Mouse (Mus musculus) CD4-positive, CD25-positive, alpha-beta regulatory T cell, adult 4 months (primary cell): ENCODE measurements at regions not wholly inside any gene's neighbourhood (a gene's known extent, or its start where the extent isn't known, plus 50 kb on each side); places are given as distances from the start of the nearest gene placed in this dataset.

Experiments
- ATAC-seq: one replicate; pipeline ENCODE4 v1.8.0; 2017

DNA sequence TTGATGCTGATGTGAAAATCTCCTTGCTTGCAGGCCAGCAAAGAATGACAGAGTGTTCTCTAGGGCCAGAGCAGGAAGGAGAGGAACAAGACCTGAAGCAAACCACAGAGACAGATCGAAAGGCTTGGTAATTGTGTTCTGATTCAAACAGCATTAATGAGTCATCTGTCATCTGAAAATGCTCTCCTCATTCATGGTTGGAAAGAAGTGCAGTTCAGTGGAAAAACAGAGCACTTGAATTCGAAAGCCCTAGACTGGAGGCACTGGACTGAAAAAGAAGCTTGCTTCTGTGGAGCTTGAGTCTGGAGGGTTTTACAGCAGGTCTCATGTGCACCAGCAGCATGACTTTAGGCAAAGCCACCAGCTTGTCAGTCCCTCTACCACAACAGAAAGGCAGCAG, 374.3 kb upstream of the B430305J03Rik start:
- ATAC-seq: no peak

- no peak for ATAC-seq
These were observed 372.8 kb upstream of the B430305J03Rik start for GRCm38 (mm10) chr3:61738528-61738927.

- ATAC-seq: no peak
These were observed 351.0 kb upstream of the B430305J03Rik start for GRCm38 (mm10) chr3:61716785-61717184.

- ATAC-seq: no peak
These were observed 322.4 kb upstream of the B430305J03Rik start for GRCm38 (mm10) chr3:61687933-61688705.

GRCm38 (mm10) chr3:61670874-61671273, 305.1 kb upstream of the B430305J03Rik start:
- ATAC-seq: no peak

GRCm38 (mm10) chr3:61656143-61656542, 290.4 kb upstream of the B430305J03Rik start:
- no peak for ATAC-seq

DNA sequence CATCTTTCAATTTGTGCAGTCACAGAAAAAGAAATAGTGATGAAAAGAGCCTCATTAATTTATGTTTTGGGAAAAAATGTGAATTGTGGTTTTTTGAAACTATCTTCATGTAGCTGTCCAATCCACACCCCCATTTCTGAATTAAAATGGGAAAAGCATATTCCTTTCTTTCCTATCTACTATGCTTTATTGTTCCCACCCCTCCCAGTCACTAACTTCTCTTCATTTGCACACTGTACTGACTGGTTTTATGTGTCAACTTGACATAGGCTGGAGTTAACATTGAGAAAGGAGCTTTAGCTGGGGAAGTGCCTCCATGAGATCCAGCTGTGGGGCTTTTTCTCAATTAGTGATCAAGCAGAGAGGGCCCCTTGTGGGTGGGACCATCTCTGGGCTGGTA, 262.8 kb upstream of the B430305J03Rik start:
- ATAC-seq: no peak

- ATAC-seq: no peak
These were observed 262.3 kb upstream of the B430305J03Rik start for GRCm38 (mm10) chr3:61628099-61628498.

- no peak for ATAC-seq
These were observed 258.3 kb upstream of the B430305J03Rik start for GRCm38 (mm10) chr3:61623954-61624487.

- ATAC-seq: no peak
These were observed 239.7 kb upstream of the B430305J03Rik start for GRCm38 (mm10) chr3:61605469-61605868.

GRCm38 (mm10) chr3:61602891-61603290, 237.1 kb upstream of the B430305J03Rik start:
- no peak for ATAC-seq

DNA sequence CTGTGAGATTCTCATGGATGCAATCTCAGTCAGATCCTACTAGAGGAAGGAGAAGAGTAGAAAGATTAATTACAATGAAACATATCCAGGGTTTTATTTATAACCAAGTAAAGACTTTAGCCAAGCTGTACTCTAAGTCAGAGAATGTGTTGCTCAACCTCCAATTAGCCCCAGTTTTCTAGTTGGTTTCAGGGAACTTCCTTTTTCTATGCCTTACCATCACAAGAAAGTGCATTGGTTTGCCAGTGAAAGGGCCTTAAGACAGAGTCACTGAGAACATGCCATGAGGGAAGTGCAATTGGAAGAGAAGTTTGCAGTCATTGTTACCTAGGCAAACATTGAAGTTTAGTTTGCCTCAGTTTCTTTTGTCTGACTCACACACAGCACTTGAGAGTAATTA, 229.8 kb upstream of the B430305J03Rik start:
- no peak for ATAC-seq

DNA sequence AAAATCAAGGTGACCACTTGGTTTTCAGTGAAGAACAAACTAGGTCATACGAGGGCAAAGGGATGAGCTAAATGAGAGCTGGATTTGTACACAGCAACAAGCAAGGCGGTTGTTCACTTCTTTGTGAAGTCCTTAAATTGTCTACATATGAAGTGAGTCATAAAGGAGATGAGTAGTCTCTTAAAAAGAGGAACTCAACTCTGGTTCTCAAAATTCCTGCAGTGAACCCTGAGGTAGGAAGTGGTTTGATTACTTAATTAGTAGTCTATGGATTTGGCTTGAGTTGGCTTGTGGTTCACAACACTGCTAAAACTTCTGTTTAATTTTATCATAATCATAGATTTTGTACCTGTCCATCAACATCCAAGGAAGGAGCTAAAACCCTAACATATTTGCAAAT, 226.6 kb upstream of the B430305J03Rik start:
- no peak for ATAC-seq

GRCm38 (mm10) chr3:61583669-61584068, 217.9 kb upstream of the B430305J03Rik start:
- ATAC-seq: no peak

GRCm38 (mm10) chr3:61582927-61583326, 217.2 kb upstream of the B430305J03Rik start:
- no peak for ATAC-seq

- ATAC-seq: no peak
These were observed 214.5 kb upstream of the B430305J03Rik start for GRCm38 (mm10) chr3:61580252-61580651.

GRCm38 (mm10) chr3:61537113-61537512, 171.4 kb upstream of the B430305J03Rik start:
- ATAC-seq: no peak

DNA sequence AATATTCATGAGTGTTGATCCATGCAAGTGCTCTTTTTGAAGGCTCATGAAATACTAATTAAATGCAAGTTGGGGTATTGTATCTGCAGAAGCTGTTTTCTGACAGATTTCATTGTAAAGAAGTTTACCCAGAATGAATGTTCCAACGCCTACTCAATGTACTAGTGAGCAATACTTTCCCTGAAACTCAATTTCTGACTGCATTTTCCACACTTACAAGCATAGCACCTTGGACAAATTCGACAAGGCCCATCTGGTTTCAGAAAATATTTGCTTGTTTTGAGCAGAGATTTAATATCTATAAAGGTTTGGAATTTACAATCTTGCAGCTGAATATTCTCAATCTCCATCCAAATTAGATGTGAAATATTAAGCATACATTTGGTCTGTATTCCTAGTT, 170.0 kb upstream of the B430305J03Rik start:
- ATAC-seq: no peak

- ATAC-seq: no peak
These were observed 137.4 kb upstream of the B430305J03Rik start for GRCm38 (mm10) chr3:61503178-61503577.

- no peak for ATAC-seq
These were observed 129.1 kb upstream of the B430305J03Rik start for GRCm38 (mm10) chr3:61494835-61495234.

DNA sequence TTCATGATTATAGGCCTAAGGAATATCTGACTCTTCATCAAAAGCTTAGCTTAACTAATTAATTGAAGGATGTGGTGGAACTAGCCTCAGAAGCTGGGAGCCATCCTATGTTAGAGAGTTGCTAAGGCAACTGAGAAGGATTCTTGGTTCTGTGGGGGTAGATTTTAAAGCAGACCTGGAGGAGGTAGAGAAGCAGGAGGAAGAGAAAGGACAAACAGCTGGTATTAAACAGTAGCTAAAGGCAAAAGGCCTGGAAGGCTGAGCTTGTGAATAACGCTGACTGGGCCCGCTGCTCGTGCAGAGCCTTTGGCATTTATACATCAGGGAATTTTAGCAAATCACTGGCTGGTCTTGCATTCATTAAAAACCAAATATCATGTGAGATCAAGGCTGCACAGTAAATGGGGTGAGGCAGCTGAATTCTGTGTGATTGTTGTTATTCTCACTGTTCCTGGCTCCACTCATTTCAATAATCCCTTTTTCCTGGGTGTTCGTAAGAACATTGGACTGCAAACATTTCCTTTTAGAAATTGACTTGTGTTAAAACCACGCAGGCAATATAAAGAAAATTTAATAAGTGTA, 121.1 kb upstream of the B430305J03Rik start:
- no peak for ATAC-seq

- no peak for ATAC-seq
These were observed 113.3 kb upstream of the B430305J03Rik start for GRCm38 (mm10) chr3:61478861-61479584.

GRCm38 (mm10) chr3:61475018-61475417, 109.3 kb upstream of the B430305J03Rik start:
- no peak for ATAC-seq
